Mouse (Mus musculus) myocyte (in vitro differentiated cells): ENCODE data around the gene Ikbip.

Experiments used
- CEBPB ChIP-seq: IDR thresholded peaks from 2 replicates; pipeline ENCODE4 v1.6.1; 2011; ENCODE audit warnings: mild to moderate bottlenecking, moderate library complexity; ENCODE audit not compliant: poor library complexity, insufficient read depth, severe bottlenecking
- E2F4 ChIP-seq: IDR thresholded peaks from one replicate; pipeline ENCODE4 v1.6.1; 2011; ENCODE audit warnings: mild to moderate bottlenecking, control low read depth, moderate library complexity; ENCODE audit not compliant: insufficient read depth
- MAX ChIP-seq: IDR thresholded peaks from one replicate; pipeline ENCODE4 v1.6.1; 2011; ENCODE audit warnings: low read depth, mild to moderate bottlenecking, control low read depth
- MYOD1 ChIP-seq, 3 experiments: IDR thresholded peaks; one replicate each; pipeline ENCODE4 v1.6.1; 2011; ENCODE audit warnings: control low read depth in 2 of 3, low read depth in 2 of 3, mild to moderate bottlenecking in 2 of 3, moderate library complexity in 1 of 3; ENCODE audit not compliant: insufficient read length in 2 of 3, control insufficient read depth in 1 of 3
- POLR2A ChIP-seq: IDR thresholded peaks from one replicate; pipeline ENCODE4 v1.6.1; 2011; ENCODE audit warnings: low read depth, mild to moderate bottlenecking, control low read depth, moderate library complexity; ENCODE audit not compliant: insufficient read length
- POLR2AphosphoS2 ChIP-seq: IDR thresholded peaks from one replicate; pipeline ENCODE4 v1.6.1; 2011; ENCODE audit warnings: low read depth, control low read depth; ENCODE audit not compliant: insufficient read length
- TCF12 ChIP-seq: IDR thresholded peaks from one replicate; pipeline ENCODE4 v1.6.1; 2011; ENCODE audit warnings: mild to moderate bottlenecking, control low read depth; ENCODE audit not compliant: poor library complexity, insufficient read depth, severe bottlenecking
- USF1 ChIP-seq: IDR thresholded peaks from one replicate; pipeline ENCODE4 v1.6.1; 2011; ENCODE audit warnings: low read depth, mild to moderate bottlenecking, control low read depth, moderate library complexity

DNA sequence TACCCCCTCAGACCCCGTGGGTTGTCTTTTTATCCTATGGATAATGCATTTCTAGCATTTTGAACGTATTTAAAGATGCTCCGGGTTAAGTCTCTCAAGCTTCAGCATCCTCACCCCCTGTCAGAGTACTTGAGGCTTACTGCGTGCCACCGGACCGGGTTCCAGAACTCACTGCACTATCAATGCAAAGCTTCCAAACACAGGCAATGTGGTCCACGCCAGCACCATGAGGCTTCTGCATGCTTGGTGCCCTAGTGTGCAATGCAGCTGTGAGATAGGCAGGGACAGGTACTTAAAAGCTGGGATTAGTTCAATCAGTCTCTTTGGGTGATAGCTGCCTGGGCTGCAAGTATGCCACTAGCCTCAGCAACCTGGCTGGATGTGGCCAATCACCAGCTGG, 62.7 kb downstream of the Ikbip start:
- TF ChIP-seq USF1 (no peak), POLR2A (no peak), E2F4 (no peak), POLR2AphosphoS2 (peak; percentile 66), TCF12 (no peak), MYOD1 (IDR thresholded peaks at IDR 0.05; ENCODE audit: control insufficient read depth in 1 of 3, insufficient read length in 2 of 3, low read depth in 2 of 3) (no peak), MAX (no peak), CEBPB (no peak)
